Mouse (Mus musculus): Measurements from ENCODE around the gene Dlx5. TPM values are rescaled to one million over a fixed set of nuclear protein-coding genes. Genes with fewer than 3 reads are reported as not detected.

The Dlx5 gene
- polyA plus RNA-seq, 1 experiment from 2014 or later = 0.69 TPM

DNA sequence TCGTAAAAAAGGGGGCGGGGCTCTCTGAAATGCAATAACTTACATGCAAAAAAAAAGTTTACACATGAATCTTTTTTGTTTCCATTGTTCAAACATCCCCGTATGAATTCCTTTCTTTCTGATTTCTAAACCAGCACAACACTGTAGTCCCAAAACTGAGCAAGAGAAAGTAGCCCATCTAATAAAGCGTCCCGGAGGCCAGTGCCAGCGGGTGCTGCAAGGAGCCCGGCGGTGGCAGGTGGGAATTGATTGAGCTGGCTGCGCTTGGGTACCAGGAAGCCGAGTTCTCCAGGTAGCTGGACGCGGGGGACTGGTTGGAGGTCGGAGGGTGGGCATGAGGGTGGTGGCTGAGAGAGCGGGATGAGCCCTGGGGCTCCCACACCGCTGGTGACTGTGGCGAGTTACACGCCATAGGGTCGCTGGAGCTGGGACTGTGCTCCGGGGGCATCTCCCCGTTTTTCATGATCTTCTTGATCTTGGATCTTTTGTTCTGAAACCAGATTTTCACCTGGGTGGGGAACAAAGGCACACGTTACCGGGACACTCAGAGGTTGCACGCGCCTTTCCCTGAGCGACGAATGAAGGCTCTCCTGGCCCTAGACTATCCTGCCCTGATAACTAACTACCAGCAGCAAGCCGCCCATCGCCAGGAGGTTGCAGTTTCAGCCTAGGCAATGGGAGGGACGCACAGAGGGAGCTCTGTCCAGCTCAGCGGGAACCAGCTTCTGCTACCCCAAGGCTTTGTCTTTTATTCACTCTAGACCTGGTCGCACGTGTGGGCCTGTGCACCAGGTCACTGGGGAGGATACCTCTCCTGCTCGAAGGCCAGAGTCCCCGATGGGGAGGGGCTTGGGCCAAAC, 3.7 kb downstream of the Dlx5 start:
- H3K36me3 ChIP-seq (ENCODE audit: control insufficient read depth, insufficient read depth, low read length) = no peaks in the 10 kb centered on the region
- H3K4me2 ChIP-seq (ENCODE audit: low read depth, low read length) = no peak overlapping the region
- peaks cover 97% of the 10 kb centered on the region for H3K27me3 ChIP-seq (ENCODE audit: control insufficient read depth, insufficient read depth, low read depth, low read length)
- H3K9me3 ChIP-seq (ENCODE audit: control insufficient read depth, low read length) = no peaks in the 10 kb centered on the region
- peak; percentile 1; the same call in 1 of the 2 replicates for ATAC-seq (ENCODE audit: low read depth)
- H3K4me3 ChIP-seq (ENCODE audit: low read length) = no peak overlapping the region
- H3K4me1 ChIP-seq (replicated peaks; ENCODE audit: control insufficient read depth, insufficient read depth, low read length) = peaks cover 11% of the 10 kb centered on the region
- WGBS = 2% methylated on average over 34 of the region's 34 CpGs
- no peak overlapping the region for H3K9ac ChIP-seq (ENCODE audit: low read length)
- no peak overlapping the region for H3K27ac ChIP-seq (ENCODE audit: low read length)

DNA sequence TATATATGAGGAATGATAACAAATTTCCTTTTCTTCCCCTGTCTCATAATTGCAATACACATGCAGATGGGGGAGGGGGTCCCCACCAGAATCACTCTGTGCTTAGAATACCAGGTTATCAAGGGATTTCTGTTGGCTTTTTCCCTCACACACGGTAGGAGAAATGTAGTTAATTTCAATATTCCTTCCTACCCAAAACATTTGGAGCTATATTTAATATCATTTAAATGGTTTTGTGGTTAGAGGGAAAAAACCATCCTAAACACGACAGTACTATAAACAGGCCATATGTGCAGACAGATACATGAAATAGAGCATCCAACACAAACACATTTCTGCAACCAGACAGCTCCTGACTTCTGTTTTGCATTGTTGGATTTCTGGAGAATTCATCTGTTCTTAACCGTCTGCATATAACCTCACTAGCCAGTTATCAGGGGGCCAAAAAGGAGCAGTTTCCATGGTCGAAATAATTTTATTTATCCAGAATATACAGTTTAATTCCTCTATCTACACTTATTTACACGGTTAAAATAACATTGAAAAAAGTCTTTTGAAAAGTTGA, 4.5 kb downstream of the Dlx5 start:
- Histone ChIP-seq H3K4me2 (ENCODE audit: low read depth, low read length) (no peak overlapping the region), H3K4me3 (ENCODE audit: low read length) (no peak overlapping the region), H3K4me1 (replicated peaks; ENCODE audit: control insufficient read depth, insufficient read depth, low read length) (peaks cover 11% of the 10 kb centered on the region), H3K27me3 (ENCODE audit: control insufficient read depth, insufficient read depth, low read depth, low read length) (peaks cover 97% of the 10 kb centered on the region), H3K36me3 (ENCODE audit: control insufficient read depth, insufficient read depth, low read length) (no peaks in the 10 kb centered on the region), H3K9ac (ENCODE audit: low read length) (no peak overlapping the region), H3K27ac (ENCODE audit: low read length) (no peak overlapping the region), H3K9me3 (ENCODE audit: control insufficient read depth, low read length) (no peaks in the 10 kb centered on the region)
- WGBS = 8% methylated on average over 5 of the region's 5 CpGs
- ATAC-seq (ENCODE audit: low read depth) = no peak

DNA sequence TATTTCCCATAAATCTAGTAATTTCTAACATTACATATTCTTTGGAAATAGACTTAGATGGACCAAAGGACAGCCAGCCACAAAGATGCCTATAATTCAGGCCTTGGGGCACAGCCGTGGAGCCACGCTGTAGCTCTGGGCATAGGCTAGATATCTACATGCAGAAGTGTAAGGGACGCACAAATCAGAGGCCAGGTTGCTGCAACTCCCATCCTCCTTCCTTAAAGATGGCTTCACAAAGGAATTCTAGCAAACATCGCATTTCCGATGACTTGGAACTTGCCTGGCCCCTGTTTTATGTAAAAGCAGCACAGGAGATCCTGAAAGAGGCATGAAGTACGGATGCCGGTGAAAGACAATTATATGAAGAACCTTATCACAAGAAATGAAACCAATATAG, 5.2 kb downstream of the Dlx5 start:
- H3K9me3 ChIP-seq (ENCODE audit: control insufficient read depth, low read length) = no peaks in the 10 kb centered on the region
- H3K9ac ChIP-seq (ENCODE audit: low read length) = no peak overlapping the region
- peaks cover 10% of the 10 kb centered on the region for H3K4me1 ChIP-seq (replicated peaks; ENCODE audit: control insufficient read depth, insufficient read depth, low read length)
- no peak overlapping the region for H3K4me3 ChIP-seq (ENCODE audit: low read length)
- no peak for ATAC-seq (ENCODE audit: low read depth)
- 6% methylated on average over 7 of the region's 7 CpGs for WGBS
- H3K36me3 ChIP-seq (ENCODE audit: control insufficient read depth, insufficient read depth, low read length) = no peaks in the 10 kb centered on the region
- no peak overlapping the region for H3K4me2 ChIP-seq (ENCODE audit: low read depth, low read length)
- peaks cover 98% of the 10 kb centered on the region for H3K27me3 ChIP-seq (ENCODE audit: control insufficient read depth, insufficient read depth, low read depth, low read length)
- no peak overlapping the region for H3K27ac ChIP-seq (ENCODE audit: low read length)

DNA sequence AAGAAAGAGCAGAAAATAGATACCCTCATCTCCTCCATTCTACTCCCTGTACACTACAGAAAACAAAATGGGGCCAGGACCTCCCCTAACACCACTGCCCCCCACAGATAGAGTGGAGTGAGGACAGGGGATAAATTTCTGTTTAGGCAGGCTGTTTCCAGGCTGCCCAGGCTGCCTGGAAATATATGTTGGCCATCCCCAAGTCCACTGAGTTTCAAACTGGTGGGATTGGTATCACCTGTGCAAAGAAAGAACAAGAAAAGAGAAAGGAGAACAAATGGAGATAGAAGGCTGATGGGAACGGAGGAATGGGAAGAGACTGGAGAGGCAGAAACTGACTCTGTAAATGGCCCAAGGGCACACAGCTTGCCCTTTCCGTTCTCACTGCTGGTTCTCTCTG, 5.7 kb downstream of the Dlx5 start:
- Histone ChIP-seq H3K9me3 (ENCODE audit: control insufficient read depth, low read length) (no peaks in the 10 kb centered on the region), H3K27ac (ENCODE audit: low read length) (no peak overlapping the region), H3K4me2 (ENCODE audit: low read depth, low read length) (no peak overlapping the region), H3K27me3 (ENCODE audit: control insufficient read depth, insufficient read depth, low read depth, low read length) (peaks cover 98% of the 10 kb centered on the region), H3K9ac (ENCODE audit: low read length) (no peak overlapping the region), H3K4me3 (ENCODE audit: low read length) (no peak overlapping the region), H3K4me1 (replicated peaks; ENCODE audit: control insufficient read depth, insufficient read depth, low read length) (peaks cover 5% of the 10 kb centered on the region), H3K36me3 (ENCODE audit: control insufficient read depth, insufficient read depth, low read length) (no peaks in the 10 kb centered on the region)
- WGBS = 0% methylated on average over 2 of the region's 2 CpGs
- ATAC-seq (ENCODE audit: low read depth) = no peak

DNA sequence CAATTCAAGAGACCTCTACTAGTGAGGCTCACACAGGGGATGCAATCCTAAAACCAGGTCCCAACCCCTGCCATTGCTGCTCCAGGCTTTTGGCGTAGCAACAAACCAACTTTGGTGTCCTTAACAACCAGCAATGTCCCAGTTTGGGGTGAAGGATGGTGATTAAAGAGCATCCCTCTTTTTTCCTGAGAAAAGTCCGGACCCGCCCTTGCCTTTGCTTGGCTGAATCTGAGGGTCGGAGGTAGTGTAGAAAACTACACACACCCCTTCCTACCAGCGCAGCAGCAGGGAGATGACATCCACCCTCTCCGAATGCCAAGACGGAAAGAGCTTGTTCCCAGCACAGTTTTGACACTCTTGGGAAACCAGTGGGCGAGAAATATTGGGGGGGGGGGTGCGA, 6.2 kb downstream of the Dlx5 start:
- Histone ChIP-seq H3K27ac (ENCODE audit: low read length) (no peak overlapping the region), H3K9me3 (ENCODE audit: control insufficient read depth, low read length) (no peaks in the 10 kb centered on the region), H3K4me1 (replicated peaks; ENCODE audit: control insufficient read depth, insufficient read depth, low read length) (no peaks in the 10 kb centered on the region; the same call in 1 of the 2 replicates), H3K4me3 (ENCODE audit: low read length) (no peak overlapping the region), H3K4me2 (ENCODE audit: low read depth, low read length) (no peak overlapping the region), H3K27me3 (ENCODE audit: control insufficient read depth, insufficient read depth, low read depth, low read length) (peaks cover 98% of the 10 kb centered on the region), H3K9ac (ENCODE audit: low read length) (no peak overlapping the region), H3K36me3 (ENCODE audit: control insufficient read depth, insufficient read depth, low read length) (no peaks in the 10 kb centered on the region)
- ATAC-seq (ENCODE audit: low read depth) = no peak
- 4% methylated on average over 9 of the region's 9 CpGs for WGBS

DNA sequence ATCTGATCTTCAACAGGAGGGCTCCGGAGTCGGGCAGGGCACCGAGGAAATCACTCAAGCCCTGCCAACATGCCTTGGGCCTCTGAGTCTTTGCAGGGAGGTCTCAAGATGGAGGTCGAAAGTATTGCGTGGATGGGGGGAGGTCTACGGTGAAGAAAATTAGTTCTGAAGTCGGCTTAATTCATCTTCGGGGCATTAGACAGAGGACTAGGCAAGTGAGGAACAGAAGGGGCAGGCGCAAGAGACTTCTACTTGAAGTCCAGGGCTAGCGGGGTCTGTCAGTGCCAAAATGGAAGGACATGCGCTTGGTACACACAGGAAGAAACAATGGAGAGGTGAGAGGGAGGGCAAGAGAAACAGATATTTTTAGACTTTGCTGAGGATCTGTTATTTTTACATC, 6.7 kb downstream of the Dlx5 start:
- H3K27ac ChIP-seq (ENCODE audit: low read length) = no peak overlapping the region
- H3K4me1 ChIP-seq (replicated peaks; ENCODE audit: control insufficient read depth, insufficient read depth, low read length) = no peaks in the 10 kb centered on the region
- H3K27me3 ChIP-seq (ENCODE audit: control insufficient read depth, insufficient read depth, low read depth, low read length) = peaks cover 99% of the 10 kb centered on the region
- no peak overlapping the region for H3K4me2 ChIP-seq (ENCODE audit: low read depth, low read length)
- 2% methylated on average over 11 of the region's 11 CpGs for WGBS
- H3K9ac ChIP-seq (ENCODE audit: low read length) = no peak overlapping the region
- no peaks in the 10 kb centered on the region for H3K36me3 ChIP-seq (ENCODE audit: control insufficient read depth, insufficient read depth, low read length)
- no peaks in the 10 kb centered on the region for H3K9me3 ChIP-seq (ENCODE audit: control insufficient read depth, low read length)
- no peak overlapping the region for H3K4me3 ChIP-seq (ENCODE audit: low read length)
- ATAC-seq (ENCODE audit: low read depth) = no peak

DNA sequence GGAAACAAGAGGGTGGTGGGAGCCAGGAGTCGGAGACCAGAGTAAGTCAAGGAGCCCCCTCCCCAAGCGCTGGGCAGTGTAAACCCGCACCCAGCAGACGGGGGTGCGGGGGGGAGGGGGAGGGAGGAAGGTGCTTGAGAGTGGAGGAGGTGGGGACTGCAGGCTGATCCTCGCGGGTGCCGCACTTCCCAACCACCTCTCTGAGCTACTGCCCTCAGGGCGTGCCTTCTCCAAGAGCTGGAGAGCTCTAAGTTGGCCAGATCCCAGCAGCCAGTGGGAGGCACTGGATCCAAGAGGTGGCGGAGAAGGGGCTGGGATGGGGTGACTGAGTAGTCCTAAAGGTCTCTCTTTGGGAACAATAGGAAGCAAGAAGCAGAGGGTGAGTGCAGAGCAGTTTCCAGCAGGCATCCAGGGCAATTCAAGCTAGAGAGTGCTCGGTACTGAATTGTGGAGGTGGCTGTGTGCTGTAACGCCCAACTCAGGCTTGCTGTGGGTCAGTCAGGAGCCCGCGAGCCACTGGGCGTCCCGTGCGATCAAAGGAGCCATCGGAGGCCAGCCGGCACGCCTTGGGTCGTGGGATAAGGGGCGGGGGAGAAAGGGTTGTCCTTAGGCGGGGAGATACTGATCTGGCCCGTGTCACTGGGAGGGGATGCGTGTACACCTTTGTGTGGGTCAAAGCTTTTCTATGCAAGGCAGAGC, 7.7 kb downstream of the Dlx5 start:
- ATAC-seq (ENCODE audit: low read depth) = peak; percentile 21; the same call in 1 of the 2 replicates
- no peak overlapping the region for H3K4me2 ChIP-seq (ENCODE audit: low read depth, low read length)
- WGBS = under 1% methylated on average over 25 of the region's 25 CpGs

DNA sequence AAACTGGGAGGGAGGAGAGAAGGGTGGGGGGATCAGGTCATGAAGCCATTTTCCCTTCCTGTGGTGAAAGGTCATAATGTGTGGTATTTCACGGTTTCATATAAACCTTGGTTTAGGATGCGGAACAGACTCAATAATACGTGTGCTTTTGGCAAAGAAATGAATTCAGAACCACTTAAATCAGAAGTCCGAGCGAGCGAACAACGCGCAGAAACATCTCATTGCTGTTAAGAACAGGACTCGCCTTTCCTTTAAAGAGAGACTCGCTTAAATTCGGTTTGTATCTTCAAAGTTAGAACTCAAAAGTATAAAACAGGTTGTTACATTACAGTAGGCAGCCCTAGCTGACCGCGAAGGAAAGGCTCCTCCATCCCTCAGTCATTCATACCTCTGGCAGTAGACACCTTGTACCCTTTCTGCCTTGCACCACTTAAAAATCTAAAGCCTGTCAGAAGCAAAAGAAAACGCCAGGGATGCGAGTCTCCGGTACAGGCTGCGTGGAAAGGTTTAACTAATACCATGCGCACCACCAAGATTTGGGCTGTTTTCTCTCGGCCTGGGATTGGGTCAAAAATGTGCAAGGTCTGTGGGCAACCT, 8.3 kb downstream of the Dlx5 start:
- no peak overlapping the region for H3K4me2 ChIP-seq (ENCODE audit: low read depth, low read length)

More for the DNA sequence above, 7.7 kb downstream of the Dlx5 start:
- no peaks in the 10 kb centered on the region for H3K36me3 ChIP-seq (ENCODE audit: control insufficient read depth, insufficient read depth, low read length)
- H3K4me3 ChIP-seq (ENCODE audit: low read length) = no peak overlapping the region
- H3K9me3 ChIP-seq (ENCODE audit: control insufficient read depth, low read length) = no peaks in the 10 kb centered on the region
- H3K4me1 ChIP-seq (replicated peaks; ENCODE audit: control insufficient read depth, insufficient read depth, low read length) = no peaks in the 10 kb centered on the region
- no peak overlapping the region for H3K9ac ChIP-seq (ENCODE audit: low read length)
- peaks cover 97% of the 10 kb centered on the region for H3K27me3 ChIP-seq (ENCODE audit: control insufficient read depth, insufficient read depth, low read depth, low read length)
- no peak overlapping the region for H3K27ac ChIP-seq (ENCODE audit: low read length)

DNA sequence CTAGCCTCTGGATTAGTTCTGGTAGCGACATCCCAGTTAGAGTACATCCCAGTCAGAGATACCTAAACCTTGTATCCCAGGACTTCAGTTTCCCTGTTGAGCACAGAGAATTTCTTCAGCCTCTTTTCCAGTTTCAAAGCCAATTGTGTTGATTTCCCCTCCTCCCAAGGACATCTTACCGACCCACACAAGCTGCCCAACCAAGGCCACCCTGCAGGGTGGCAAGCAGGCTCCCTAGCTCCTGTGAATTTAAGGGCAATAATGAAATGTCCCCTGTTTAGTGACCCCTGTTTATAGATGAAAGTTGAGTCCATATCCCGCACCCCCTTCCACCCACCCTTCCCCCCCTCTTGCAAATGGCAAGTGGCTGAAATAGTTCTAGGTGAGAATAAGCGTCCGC, 9.0 kb downstream of the Dlx5 start:
- peaks cover 95% of the 10 kb centered on the region for H3K27me3 ChIP-seq (ENCODE audit: control insufficient read depth, insufficient read depth, low read depth, low read length)
- H3K27ac ChIP-seq (ENCODE audit: low read length) = no peak overlapping the region
- 1% methylated on average over 5 of the region's 5 CpGs for WGBS
- no peak overlapping the region for H3K4me2 ChIP-seq (ENCODE audit: low read depth, low read length)
- no peaks in the 10 kb centered on the region for H3K36me3 ChIP-seq (ENCODE audit: control insufficient read depth, insufficient read depth, low read length)
- no peaks in the 10 kb centered on the region for H3K9me3 ChIP-seq (ENCODE audit: control insufficient read depth, low read length)
- no peak overlapping the region for H3K4me3 ChIP-seq (ENCODE audit: low read length)
- H3K9ac ChIP-seq (ENCODE audit: low read length) = no peak overlapping the region
- ATAC-seq (ENCODE audit: low read depth) = no peak
- H3K4me1 ChIP-seq (replicated peaks; ENCODE audit: control insufficient read depth, insufficient read depth, low read length) = no peaks in the 10 kb centered on the region

More for the DNA sequence above, 8.3 kb downstream of the Dlx5 start:
- H3K36me3 ChIP-seq (ENCODE audit: control insufficient read depth, insufficient read depth, low read length) = no peaks in the 10 kb centered on the region
- H3K9ac ChIP-seq (ENCODE audit: low read length) = no peak overlapping the region
- no peak overlapping the region for H3K27ac ChIP-seq (ENCODE audit: low read length)
- WGBS = 1% methylated on average over 19 of the region's 19 CpGs
- H3K9me3 ChIP-seq (ENCODE audit: control insufficient read depth, low read length) = no peaks in the 10 kb centered on the region
- H3K27me3 ChIP-seq (ENCODE audit: control insufficient read depth, insufficient read depth, low read depth, low read length) = peaks cover 96% of the 10 kb centered on the region
- no peak overlapping the region for H3K4me3 ChIP-seq (ENCODE audit: low read length)
- ATAC-seq (ENCODE audit: low read depth) = no peak
- H3K4me1 ChIP-seq (replicated peaks; ENCODE audit: control insufficient read depth, insufficient read depth, low read length) = no peaks in the 10 kb centered on the region

Measured in lung, embryonic 16.5 days (tissue).